Mouse (Mus musculus): ENCODE results near the gene Clca3b. TPM values are rescaled to one million over a fixed set of nuclear protein-coding genes. Genes with fewer than 3 reads are reported as not detected.

The Clca3b gene
- polyA plus RNA-seq, 1 experiment from 2014 or later: not detected

Other genes starting within 250 kb of the Clca3b start
- 95.4 and 113 TPM in 2 replicates for gene Sh3glb1, start 129.0 kb downstream of the Clca3b start, polyA plus RNA-seq (2015; fragmentation: Nextera tagmentation; extraction: Ambion mirVana)
- gene Clca3a1, start 88.4 kb downstream of the Clca3b start, polyA plus RNA-seq (2015; fragmentation: Nextera tagmentation; extraction: Ambion mirVana): 0.26 and 0.31 TPM in 2 replicates
- gene Clca3a2, start 29.9 kb downstream of the Clca3b start, polyA plus RNA-seq (2015; fragmentation: Nextera tagmentation; extraction: Ambion mirVana): 0.04 TPM in 1 of 2 replicates, not detected in the other
- not detected in 2 replicates for gene Clca4b, start 83.2 kb upstream of the Clca3b start, polyA plus RNA-seq (2015; fragmentation: Nextera tagmentation; extraction: Ambion mirVana)
- not detected in 2 replicates for gene Clca4a, start 125.7 kb upstream of the Clca3b start, polyA plus RNA-seq (2015; fragmentation: Nextera tagmentation; extraction: Ambion mirVana)
- not detected in 2 replicates for gene Clca1, start 183.4 kb upstream of the Clca3b start, polyA plus RNA-seq (2015; fragmentation: Nextera tagmentation; extraction: Ambion mirVana)